Mouse (Mus musculus) forebrain, embryonic 10.5 days (tissue): ENCODE results near the gene Pld1. TPM values are rescaled to one million over a fixed set of nuclear protein-coding genes. Genes with fewer than 3 reads are reported as not detected.
A peak's percentile ranks its signal among the peaks of the same experiment; 100 is the strongest.

ENCODE experiments used
- DNase-seq: peaks from one replicate; pipeline ENCODE4 v3.0.0-alpha.2; 2017; ENCODE audit warnings: low spot score; ENCODE audit errors: extremely low spot score
- H3K27ac ChIP-seq: fragments of 300-500 bp; sonication (generic); 2 replicates; pipeline ENCODE4 v1.5.1; 2016; ENCODE audit warnings: mild to moderate bottlenecking
- H3K27me3 ChIP-seq: fragments of 300-500 bp; sonication (generic); 2 replicates; pipeline ENCODE4 v1.6.1; 2016; ENCODE audit warnings: mild to moderate bottlenecking; ENCODE audit not compliant: poor library complexity, severe bottlenecking
- H3K36me3 ChIP-seq: fragments of 300-500 bp; sonication (generic); replicated peaks from 2 replicates; pipeline ENCODE4 v1.6.1; 2016; ENCODE audit warnings: mild to moderate bottlenecking, moderate library complexity
- H3K4me1 ChIP-seq: fragments of 300-500 bp; sonication (generic); 2 replicates; pipeline ENCODE4 v1.6.1; 2016
- H3K4me3 ChIP-seq: fragments of 300-500 bp; sonication (generic); 2 replicates; pipeline ENCODE4 v1.5.1; 2016; ENCODE audit warnings: mild to moderate bottlenecking, moderate library complexity
- H3K9me3 ChIP-seq: fragments of 300-500 bp; sonication (generic); 2 replicates; pipeline ENCODE4 v1.6.1; 2016; ENCODE audit warnings: mild to moderate bottlenecking, moderate library complexity
- WGBS: fragments of 180-500 bp; shearing (Covaris S2); methylation state at CpG from one replicate; pipeline ENCODE4 v1.1.7; 2016; 5-methylcytosine and 5-hydroxymethylcytosine counted together
- polyA plus RNA-seq: library from polyadenylated mRNA; unstranded; fragments of >200 nt; fragmentation: Nextera tagmentation; extraction: Ambion mirVana; gene quantifications from 2 replicates; pipeline ENCODE4 v1.2.1, GENCODE M21; 2016

Gene Pld1
- polyA plus RNA-seq, 1 experiment from 2014 or later, result 1.8 TPM

DNA sequence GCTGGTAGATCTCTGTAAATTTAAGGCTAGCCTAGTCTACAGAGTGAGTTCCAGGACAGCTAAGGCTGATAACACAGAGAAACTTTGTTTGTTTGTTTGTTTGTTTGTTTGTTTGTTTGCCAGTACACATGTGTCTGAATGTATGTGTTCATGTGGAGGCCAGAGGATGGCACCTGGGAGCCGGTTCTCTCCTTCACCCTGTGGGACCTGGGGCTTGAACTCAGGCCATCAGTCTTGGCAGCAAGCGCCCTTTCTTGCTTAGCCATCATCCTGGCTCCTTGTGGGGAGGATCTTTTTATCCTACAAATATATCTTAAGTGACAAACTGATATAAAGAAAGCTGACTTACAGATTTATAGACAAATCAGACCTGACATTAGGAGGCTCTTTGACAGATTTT is 44.8 kb downstream of the Pld1 start:
- WGBS, result 82% methylated on average over 2 of the region's 2 CpGs
- Histone ChIP-seq H3K9me3 (no peaks in the 10 kb centered on the region), H3K4me1 (peaks cover 25% of the 10 kb centered on the region), H3K27me3 (no peaks in the 10 kb centered on the region), H3K27ac (peak overlapping the region; percentile 51; the same call in 1 of the 2 replicates), H3K36me3 (no peaks in the 10 kb centered on the region), H3K4me3 (no peak overlapping the region)
- DNase-seq, result no peak

GRCm38 (mm10) chr3:27983935-27984577 is 45.6 kb downstream of the Pld1 start:
- Histone ChIP-seq H3K27ac (peak overlapping the region; percentile 65; the same call in 1 of the 2 replicates), H3K9me3 (no peaks in the 10 kb centered on the region), H3K4me3 (peak overlapping the region; percentile 41), H3K27me3 (no peaks in the 10 kb centered on the region), H3K4me1 (peaks cover 26% of the 10 kb centered on the region), H3K36me3 (no peaks in the 10 kb centered on the region)
- peak; percentile 58 for DNase-seq
- 22% methylated on average over 14 of the region's 14 CpGs for WGBS

GRCm38 (mm10) chr3:27984620-27985019 is 46.1 kb downstream of the Pld1 start:
- no peaks in the 10 kb centered on the region for H3K9me3 ChIP-seq
- no peak for DNase-seq
- no peaks in the 10 kb centered on the region for H3K27me3 ChIP-seq
- H3K4me3 ChIP-seq, result peak overlapping the region; percentile 41; the same call in 1 of the 2 replicates
- no peaks in the 10 kb centered on the region for H3K36me3 ChIP-seq
- WGBS, result 84% methylated on average over 4 of the region's 4 CpGs
- H3K27ac ChIP-seq, result no peak overlapping the region
- peaks cover 32% of the 10 kb centered on the region for H3K4me1 ChIP-seq

GRCm38 (mm10) chr3:27985344-27985743 is 46.8 kb downstream of the Pld1 start:
- H3K4me1 ChIP-seq, result peaks cover 32% of the 10 kb centered on the region
- no peaks in the 10 kb centered on the region for H3K9me3 ChIP-seq
- no peaks in the 10 kb centered on the region for H3K36me3 ChIP-seq
- H3K27ac ChIP-seq, result no peak overlapping the region
- DNase-seq, result no peak
- no peaks in the 10 kb centered on the region for H3K27me3 ChIP-seq
- WGBS, result 93% methylated on average over 5 of the region's 5 CpGs
- no peak overlapping the region for H3K4me3 ChIP-seq

GRCm38 (mm10) chr3:27987891-27988536 is 49.5 kb downstream of the Pld1 start:
- Histone ChIP-seq H3K27ac (no peak overlapping the region), H3K9me3 (no peaks in the 10 kb centered on the region), H3K27me3 (no peaks in the 10 kb centered on the region), H3K36me3 (no peaks in the 10 kb centered on the region), H3K4me1 (peaks cover 32% of the 10 kb centered on the region), H3K4me3 (no peak overlapping the region)
- DNase-seq, result no peak
- 76% methylated on average over 8 of the region's 8 CpGs for WGBS

DNA sequence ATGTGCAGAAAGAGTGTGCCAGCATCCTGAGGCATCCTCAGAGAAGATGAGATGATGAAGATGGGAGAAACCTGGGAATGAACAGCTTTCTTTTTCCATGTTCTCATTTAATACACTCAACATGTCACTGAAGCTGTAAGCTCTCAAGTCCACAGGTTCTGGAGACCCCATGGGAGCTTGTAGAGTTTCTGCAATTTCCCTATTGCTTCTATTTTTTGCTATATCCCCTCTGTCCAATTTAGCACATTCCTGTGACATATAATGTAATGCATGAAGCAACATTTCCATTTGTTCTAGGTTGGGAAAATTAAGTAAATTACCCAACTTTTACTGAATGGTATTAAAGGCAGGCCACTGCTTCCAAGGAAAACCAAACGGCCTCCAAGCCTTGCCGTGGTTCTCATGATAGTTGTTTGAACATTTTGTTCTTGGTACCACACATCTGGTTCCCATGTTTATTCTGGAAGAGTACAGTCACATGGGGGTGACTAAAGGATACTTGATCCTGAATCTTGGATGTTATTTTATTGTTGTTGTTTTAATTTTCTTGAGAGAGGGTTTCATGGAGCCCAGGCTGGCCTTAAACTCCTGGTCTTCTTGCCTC is 52.7 kb downstream of the Pld1 start:
- no peaks in the 10 kb centered on the region for H3K36me3 ChIP-seq
- no peaks in the 10 kb centered on the region for H3K27me3 ChIP-seq
- no peak overlapping the region for H3K27ac ChIP-seq
- no peak overlapping the region for H3K4me3 ChIP-seq
- H3K9me3 ChIP-seq, result no peaks in the 10 kb centered on the region
- WGBS, result 82% methylated on average over 2 of the region's 2 CpGs
- peaks cover 11% of the 10 kb centered on the region for H3K4me1 ChIP-seq
- no peak for DNase-seq

GRCm38 (mm10) chr3:27994175-27994990 is 55.9 kb downstream of the Pld1 start:
- peaks cover 2% of the 10 kb centered on the region; the same call in 1 of the 2 replicates for H3K4me1 ChIP-seq
- no peaks in the 10 kb centered on the region for H3K9me3 ChIP-seq
- no peaks in the 10 kb centered on the region for H3K27me3 ChIP-seq
- no peaks in the 10 kb centered on the region for H3K36me3 ChIP-seq
- WGBS, result 91% methylated on average over 8 of the region's 8 CpGs
- H3K4me3 ChIP-seq, result no peak overlapping the region
- DNase-seq, result no peak
- no peak overlapping the region for H3K27ac ChIP-seq

DNA sequence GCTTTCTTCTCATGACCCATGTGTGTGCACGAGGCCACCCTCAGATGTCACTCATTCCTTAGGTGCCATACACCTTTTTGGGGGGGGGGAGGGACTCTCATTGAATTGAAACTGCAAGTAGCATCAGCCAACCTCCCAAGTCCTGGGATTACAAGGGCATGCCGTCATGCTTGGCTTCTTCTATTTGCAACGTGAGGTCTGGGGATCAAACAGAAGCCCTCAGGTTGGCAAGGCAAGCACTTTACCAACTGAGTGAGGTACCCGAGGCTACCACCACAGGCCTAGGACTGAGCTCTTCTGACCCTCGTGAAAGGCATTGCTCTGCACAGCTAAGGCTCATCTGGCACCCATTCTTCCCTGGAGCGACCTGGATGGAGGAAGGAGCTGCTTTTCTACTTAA is 65.8 kb downstream of the Pld1 start:
- no peak for DNase-seq
- WGBS, result 81% methylated on average over 6 of the region's 6 CpGs
- H3K27me3 ChIP-seq, result no peaks in the 10 kb centered on the region
- no peaks in the 10 kb centered on the region for H3K4me1 ChIP-seq
- no peak overlapping the region for H3K27ac ChIP-seq
- H3K36me3 ChIP-seq, result no peaks in the 10 kb centered on the region
- no peak overlapping the region for H3K4me3 ChIP-seq
- no peaks in the 10 kb centered on the region for H3K9me3 ChIP-seq

- no peaks in the 10 kb centered on the region for H3K4me1 ChIP-seq
- WGBS, result 86% methylated on average over 11 of the region's 11 CpGs
- no peaks in the 10 kb centered on the region for H3K27me3 ChIP-seq
- no peak overlapping the region for H3K4me3 ChIP-seq
- no peak overlapping the region for H3K27ac ChIP-seq
- H3K9me3 ChIP-seq, result no peaks in the 10 kb centered on the region
- no peaks in the 10 kb centered on the region for H3K36me3 ChIP-seq
- no peak for DNase-seq
Measured at GRCm38 (mm10) chr3:28007684-28008083, 69.2 kb downstream of the Pld1 start.

DNA sequence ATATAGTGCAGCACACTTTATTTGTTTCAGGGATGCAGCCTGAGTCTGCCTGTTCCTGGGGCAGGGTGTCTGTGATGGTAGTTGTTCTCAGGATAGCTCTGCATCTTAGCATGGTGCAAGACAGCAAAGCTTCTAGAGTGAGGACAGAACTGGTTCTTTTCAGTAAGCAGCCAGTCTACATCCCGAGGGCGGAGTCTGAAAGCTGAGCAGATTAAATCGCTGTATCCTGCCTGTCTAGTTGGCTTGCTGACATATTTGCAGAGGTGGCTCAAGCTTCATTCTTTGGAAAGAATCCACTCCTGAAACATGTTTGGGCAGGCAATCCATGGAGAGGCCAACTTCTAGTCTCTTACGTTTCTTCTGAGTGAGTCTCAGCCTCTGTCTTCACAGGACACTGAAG is 69.9 kb downstream of the Pld1 start:
- no peaks in the 10 kb centered on the region for H3K9me3 ChIP-seq
- H3K27ac ChIP-seq, result no peak overlapping the region
- no peaks in the 10 kb centered on the region for H3K36me3 ChIP-seq
- DNase-seq, result no peak
- no peak overlapping the region for H3K4me3 ChIP-seq
- WGBS, result 83% methylated on average over 4 of the region's 4 CpGs
- no peaks in the 10 kb centered on the region for H3K27me3 ChIP-seq
- H3K4me1 ChIP-seq, result no peaks in the 10 kb centered on the region

- no peak overlapping the region for H3K4me3 ChIP-seq
- H3K27ac ChIP-seq, result no peak overlapping the region
- 84% methylated on average over 7 of the region's 7 CpGs for WGBS
- no peaks in the 10 kb centered on the region for H3K4me1 ChIP-seq
- no peaks in the 10 kb centered on the region for H3K36me3 ChIP-seq
- DNase-seq, result no peak
- no peaks in the 10 kb centered on the region for H3K9me3 ChIP-seq
- no peaks in the 10 kb centered on the region for H3K27me3 ChIP-seq
Measured at GRCm38 (mm10) chr3:28012177-28012576, 73.7 kb downstream of the Pld1 start.

DNA sequence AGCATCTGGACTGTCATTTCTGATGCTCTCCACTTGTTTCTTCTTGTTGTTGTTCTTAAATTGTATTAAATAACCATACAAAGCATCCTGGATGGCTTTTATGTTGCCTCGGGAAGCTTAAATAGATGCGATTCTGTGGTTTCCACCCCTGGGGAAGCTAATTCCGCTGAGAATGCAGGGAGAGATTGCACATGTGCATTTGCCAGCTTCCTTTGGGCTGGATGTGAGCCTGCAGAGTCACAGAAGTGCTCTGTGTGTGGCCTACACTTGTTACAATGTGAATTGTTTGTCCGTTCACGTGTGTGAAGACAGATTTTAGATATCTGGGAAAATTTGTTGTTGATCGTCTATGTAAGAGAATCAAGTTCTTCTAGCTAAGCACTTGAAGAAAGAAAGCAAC is 74.9 kb downstream of the Pld1 start:
- no peaks in the 10 kb centered on the region for H3K36me3 ChIP-seq
- no peaks in the 10 kb centered on the region for H3K9me3 ChIP-seq
- no peaks in the 10 kb centered on the region for H3K27me3 ChIP-seq
- no peak overlapping the region for H3K27ac ChIP-seq
- no peak overlapping the region for H3K4me3 ChIP-seq
- no peaks in the 10 kb centered on the region for H3K4me1 ChIP-seq
- 66% methylated on average over 6 of the region's 6 CpGs for WGBS
- no peak for DNase-seq
